Mouse (Mus musculus): ENCODE measurements around the gene Pik3ip1. TPM values are rescaled to one million over a fixed set of nuclear protein-coding genes. Genes with fewer than 3 reads are reported as not detected.

Pik3ip1 gene
- polyA plus RNA-seq, 1 experiment from 2014 or later = 8.8 TPM

DNA sequence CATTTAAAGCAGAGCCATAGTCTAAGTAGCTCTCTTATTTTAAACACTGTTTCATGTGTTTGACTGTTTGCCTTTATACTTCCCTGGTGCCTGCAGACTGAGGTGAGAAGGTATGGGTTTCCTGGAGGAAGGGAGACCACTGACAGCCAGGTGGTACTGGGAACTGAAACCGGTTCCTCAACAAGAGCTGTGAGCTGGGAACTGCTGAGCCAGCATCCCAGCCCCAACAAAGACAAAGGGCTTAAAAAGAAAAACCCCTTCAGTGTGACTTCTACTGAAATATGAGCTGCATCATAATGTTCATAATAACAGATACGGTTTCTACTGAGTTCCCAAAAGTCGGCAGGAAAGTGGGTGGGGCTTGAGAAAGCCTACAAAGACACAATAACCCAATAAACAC, 32.7 kb downstream of the Pik3ip1 start:
- WGBS = 83% methylated on average over 3 of the region's 3 CpGs
- Histone ChIP-seq H3K36me3 (ENCODE audit: control insufficient read depth, insufficient read depth, low read length) (peaks cover 20% of the 10 kb centered on the region; the same call in 1 of the 2 replicates), H3K4me3 (ENCODE audit: low read length) (no peak overlapping the region), H3K4me1 (ENCODE audit: control insufficient read depth, insufficient read depth, low read length) (0 out of 2 replicates have a peak, but pooled peaks cover 3% of the 10 kb centered on the region), H3K27ac (ENCODE audit: low read length) (no peak overlapping the region), H3K9ac (ENCODE audit: low read depth, low read length) (no peak overlapping the region), H3K27me3 (replicated peaks; ENCODE audit: control insufficient read depth, insufficient read depth, low read length) (no peaks in the 10 kb centered on the region), H3K9me3 (ENCODE audit: control insufficient read depth, low read length) (no peaks in the 10 kb centered on the region), H3K4me2 (ENCODE audit: low read depth, low read length) (no peak overlapping the region)
- no peak for ATAC-seq

DNA sequence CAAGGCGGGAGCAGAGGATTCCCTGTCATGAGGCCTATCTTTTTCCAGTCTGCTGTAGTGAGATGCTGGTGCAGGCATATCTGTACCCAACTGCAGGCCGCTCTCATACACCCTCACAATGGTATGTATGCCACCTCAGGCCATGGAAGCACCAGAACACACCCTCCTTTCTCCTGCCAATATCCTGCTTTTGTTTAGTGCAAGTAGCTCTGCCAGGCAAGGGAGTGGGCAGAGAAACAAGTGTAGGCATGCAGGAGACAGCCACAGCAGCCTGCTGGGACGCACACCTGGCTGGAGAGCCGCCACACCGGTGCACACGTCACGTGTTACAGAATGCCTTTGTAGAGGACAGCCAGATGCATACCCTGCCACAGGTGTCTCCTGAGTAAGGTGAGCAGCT, 36.2 kb downstream of the Pik3ip1 start:
- Histone ChIP-seq H3K9ac (ENCODE audit: low read depth, low read length) (no peak overlapping the region), H3K27ac (ENCODE audit: low read length) (no peak overlapping the region), H3K4me2 (ENCODE audit: low read depth, low read length) (no peak overlapping the region), H3K36me3 (ENCODE audit: control insufficient read depth, insufficient read depth, low read length) (peaks cover 4% of the 10 kb centered on the region; the same call in 1 of the 2 replicates), H3K4me3 (ENCODE audit: low read length) (no peak overlapping the region), H3K27me3 (replicated peaks; ENCODE audit: control insufficient read depth, insufficient read depth, low read length) (no peaks in the 10 kb centered on the region), H3K9me3 (ENCODE audit: control insufficient read depth, low read length) (no peaks in the 10 kb centered on the region), H3K4me1 (ENCODE audit: control insufficient read depth, insufficient read depth, low read length) (peaks cover 31% of the 10 kb centered on the region)
- no peak for ATAC-seq
- WGBS = 92% methylated on average over 7 of the region's 7 CpGs

- Histone ChIP-seq H3K4me1 (ENCODE audit: control insufficient read depth, insufficient read depth, low read length) (peaks cover 49% of the 10 kb centered on the region), H3K4me3 (ENCODE audit: low read length) (peak overlapping the region; percentile 5; the same call in 1 of the 2 replicates), H3K4me2 (ENCODE audit: low read depth, low read length) (peak overlapping the region; percentile 40), H3K36me3 (ENCODE audit: control insufficient read depth, insufficient read depth, low read length) (no peaks in the 10 kb centered on the region), H3K27me3 (replicated peaks; ENCODE audit: control insufficient read depth, insufficient read depth, low read length) (no peaks in the 10 kb centered on the region), H3K9me3 (ENCODE audit: control insufficient read depth, low read length) (no peaks in the 10 kb centered on the region), H3K27ac (ENCODE audit: low read length) (peak overlapping the region; percentile 77), H3K9ac (ENCODE audit: low read depth, low read length) (peak overlapping the region; percentile 42; the same call in 1 of the 2 replicates)
- 40% methylated on average over 7 of the region's 7 CpGs for WGBS
- peak; percentile 86 for ATAC-seq
Observed at GRCm38 (mm10) chr11:3368983-3369382, 38.8 kb downstream of the Pik3ip1 start.

GRCm38 (mm10) chr11:3369449-3369848, 39.2 kb downstream of the Pik3ip1 start:
- peak overlapping the region; percentile 40 for H3K4me2 ChIP-seq (ENCODE audit: low read depth, low read length)

GRCm38 (mm10) chr11:3370162-3370561, 40.0 kb downstream of the Pik3ip1 start:
- H3K36me3 ChIP-seq (ENCODE audit: control insufficient read depth, insufficient read depth, low read length) = no peaks in the 10 kb centered on the region
- peak overlapping the region; percentile 58 for H3K4me3 ChIP-seq (ENCODE audit: low read length)
- H3K9ac ChIP-seq (ENCODE audit: low read depth, low read length) = peak overlapping the region; percentile 71
- ATAC-seq = no peak
- 70% methylated on average over 2 of the region's 2 CpGs for WGBS
- peaks cover 54% of the 10 kb centered on the region for H3K4me1 ChIP-seq (ENCODE audit: control insufficient read depth, insufficient read depth, low read length)
- peak overlapping the region; percentile 75 for H3K4me2 ChIP-seq (ENCODE audit: low read depth, low read length)
- H3K27me3 ChIP-seq (replicated peaks; ENCODE audit: control insufficient read depth, insufficient read depth, low read length) = no peaks in the 10 kb centered on the region
- no peaks in the 10 kb centered on the region for H3K9me3 ChIP-seq (ENCODE audit: control insufficient read depth, low read length)
- peak overlapping the region; percentile 77; the same call in 1 of the 2 replicates for H3K27ac ChIP-seq (ENCODE audit: low read length)

More at GRCm38 (mm10) chr11:3369449-3369848, 39.2 kb downstream of the Pik3ip1 start:
- Histone ChIP-seq H3K9ac (ENCODE audit: low read depth, low read length) (peak overlapping the region; percentile 42; the same call in 1 of the 2 replicates), H3K4me3 (ENCODE audit: low read length) (no peak overlapping the region), H3K4me1 (ENCODE audit: control insufficient read depth, insufficient read depth, low read length) (peaks cover 51% of the 10 kb centered on the region), H3K9me3 (ENCODE audit: control insufficient read depth, low read length) (no peaks in the 10 kb centered on the region), H3K36me3 (ENCODE audit: control insufficient read depth, insufficient read depth, low read length) (no peaks in the 10 kb centered on the region), H3K27me3 (replicated peaks; ENCODE audit: control insufficient read depth, insufficient read depth, low read length) (no peaks in the 10 kb centered on the region), H3K27ac (ENCODE audit: low read length) (peak overlapping the region; percentile 77)
- peak; percentile 14 for ATAC-seq
- 79% methylated on average over 5 of the region's 5 CpGs for WGBS

GRCm38 (mm10) chr11:3370928-3371598, 40.9 kb downstream of the Pik3ip1 start:
- Histone ChIP-seq H3K9me3 (ENCODE audit: control insufficient read depth, low read length) (no peaks in the 10 kb centered on the region), H3K36me3 (ENCODE audit: control insufficient read depth, insufficient read depth, low read length) (no peaks in the 10 kb centered on the region), H3K4me1 (ENCODE audit: control insufficient read depth, insufficient read depth, low read length) (peaks cover 54% of the 10 kb centered on the region), H3K4me2 (ENCODE audit: low read depth, low read length) (peak overlapping the region; percentile 75), H3K27ac (ENCODE audit: low read length) (peak overlapping the region; percentile 72), H3K27me3 (replicated peaks; ENCODE audit: control insufficient read depth, insufficient read depth, low read length) (no peaks in the 10 kb centered on the region), H3K9ac (ENCODE audit: low read depth, low read length) (peak overlapping the region; percentile 71), H3K4me3 (ENCODE audit: low read length) (peak overlapping the region; percentile 58)
- ATAC-seq = peak; percentile 85
- 6% methylated on average over 27 of the region's 27 CpGs for WGBS

DNA sequence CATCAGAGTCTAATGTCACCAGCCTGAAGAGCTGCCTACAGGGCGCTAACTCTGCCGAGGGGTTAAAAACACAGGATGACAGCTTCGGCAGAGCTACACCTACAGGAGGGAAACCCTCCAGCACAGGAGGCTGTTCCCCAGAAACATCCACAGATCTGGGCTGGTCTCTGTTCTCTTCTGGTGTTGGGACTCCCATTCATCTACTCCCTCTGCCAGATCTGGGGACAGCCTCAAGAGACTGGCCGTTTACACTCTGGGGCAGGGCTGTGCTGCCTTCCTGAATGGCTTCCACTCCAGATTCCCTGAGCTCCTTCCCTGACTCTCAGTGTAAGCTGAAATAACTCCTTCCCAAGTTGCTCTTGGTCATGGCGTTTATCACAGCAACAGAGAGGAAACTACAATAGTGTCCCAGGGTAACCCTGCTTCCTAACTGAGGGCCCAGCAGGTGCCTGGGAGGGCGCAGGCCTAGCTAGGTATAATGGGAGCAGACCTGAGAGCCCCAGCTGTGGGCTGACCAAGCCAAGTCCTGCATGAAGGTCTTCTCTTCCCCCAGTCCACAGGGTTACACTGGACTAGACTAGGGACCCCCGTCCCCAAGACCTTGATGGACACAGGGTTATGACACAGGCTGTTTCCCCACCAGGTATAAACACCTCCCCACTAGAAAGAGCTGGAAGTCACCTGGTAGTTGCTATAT, 41.5 kb downstream of the Pik3ip1 start:
- Histone ChIP-seq H3K9me3 (ENCODE audit: control insufficient read depth, low read length) (no peaks in the 10 kb centered on the region), H3K27me3 (replicated peaks; ENCODE audit: control insufficient read depth, insufficient read depth, low read length) (no peaks in the 10 kb centered on the region), H3K4me1 (ENCODE audit: control insufficient read depth, insufficient read depth, low read length) (peaks cover 54% of the 10 kb centered on the region), H3K27ac (ENCODE audit: low read length) (peak overlapping the region; percentile 72), H3K36me3 (ENCODE audit: control insufficient read depth, insufficient read depth, low read length) (no peaks in the 10 kb centered on the region), H3K9ac (ENCODE audit: low read depth, low read length) (peak overlapping the region; percentile 71), H3K4me3 (ENCODE audit: low read length) (peak overlapping the region; percentile 58), H3K4me2 (ENCODE audit: low read depth, low read length) (peak overlapping the region; percentile 75)
- WGBS = 21% methylated on average over 7 of the region's 7 CpGs
- ATAC-seq = peak; percentile 19

- Histone ChIP-seq H3K9ac (ENCODE audit: low read depth, low read length) (0 out of 2 replicates have a peak overlapping the region, but pooled peaks have one; percentile 1), H3K4me3 (ENCODE audit: low read length) (no peak overlapping the region), H3K36me3 (ENCODE audit: control insufficient read depth, insufficient read depth, low read length) (no peaks in the 10 kb centered on the region), H3K27me3 (replicated peaks; ENCODE audit: control insufficient read depth, insufficient read depth, low read length) (no peaks in the 10 kb centered on the region), H3K4me2 (ENCODE audit: low read depth, low read length) (no peak overlapping the region), H3K27ac (ENCODE audit: low read length) (peak overlapping the region; percentile 46), H3K4me1 (ENCODE audit: control insufficient read depth, insufficient read depth, low read length) (peaks cover 45% of the 10 kb centered on the region), H3K9me3 (ENCODE audit: control insufficient read depth, low read length) (no peaks in the 10 kb centered on the region)
- 44% methylated on average over 7 of the region's 7 CpGs for WGBS
- no peak for ATAC-seq
Observed at GRCm38 (mm10) chr11:3373591-3374292, 43.5 kb downstream of the Pik3ip1 start.

DNA sequence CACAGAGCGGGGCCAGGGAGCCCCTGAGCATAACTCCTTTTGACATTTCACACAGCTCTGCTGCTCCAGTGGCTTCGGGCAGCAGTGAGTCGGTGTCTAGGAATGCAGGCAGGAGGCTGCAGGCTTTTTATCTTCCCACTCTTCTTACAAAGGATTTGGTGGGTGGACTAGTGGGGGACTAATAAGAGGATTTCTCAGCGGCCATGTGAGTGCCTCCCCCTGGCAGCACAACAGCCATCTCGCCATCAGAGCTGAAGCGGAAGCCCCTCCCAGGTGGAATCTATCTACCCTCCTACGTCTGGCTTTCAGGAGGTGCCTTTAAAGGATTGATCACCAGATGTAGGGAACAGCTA, 44.1 kb downstream of the Pik3ip1 start:
- Histone ChIP-seq H3K4me2 (ENCODE audit: low read depth, low read length) (no peak overlapping the region), H3K27me3 (replicated peaks; ENCODE audit: control insufficient read depth, insufficient read depth, low read length) (no peaks in the 10 kb centered on the region), H3K4me1 (ENCODE audit: control insufficient read depth, insufficient read depth, low read length) (peaks cover 41% of the 10 kb centered on the region), H3K36me3 (ENCODE audit: control insufficient read depth, insufficient read depth, low read length) (no peaks in the 10 kb centered on the region), H3K9me3 (ENCODE audit: control insufficient read depth, low read length) (no peaks in the 10 kb centered on the region), H3K4me3 (ENCODE audit: low read length) (no peak overlapping the region), H3K27ac (ENCODE audit: low read length) (no peak overlapping the region; the same call in 1 of the 2 replicates), H3K9ac (ENCODE audit: low read depth, low read length) (0 out of 2 replicates have a peak overlapping the region, but pooled peaks have one; percentile 1)
- ATAC-seq = no peak
- WGBS = 32% methylated on average over 7 of the region's 7 CpGs

Data from intestine, embryonic 16.5 days (tissue).